Mouse (Mus musculus) lung, postnatal 10 days (tissue): ENCODE measurements around the gene Zic4.

Experiments
- DNase-seq: peaks from one replicate; pipeline ENCODE4 v3.0.0; 2021

Zic4 gene

GRCm38 (mm10) chr9:91364127-91364970 lies 2.1 kb downstream of the Zic4 start:
- no peak for DNase-seq

DNA sequence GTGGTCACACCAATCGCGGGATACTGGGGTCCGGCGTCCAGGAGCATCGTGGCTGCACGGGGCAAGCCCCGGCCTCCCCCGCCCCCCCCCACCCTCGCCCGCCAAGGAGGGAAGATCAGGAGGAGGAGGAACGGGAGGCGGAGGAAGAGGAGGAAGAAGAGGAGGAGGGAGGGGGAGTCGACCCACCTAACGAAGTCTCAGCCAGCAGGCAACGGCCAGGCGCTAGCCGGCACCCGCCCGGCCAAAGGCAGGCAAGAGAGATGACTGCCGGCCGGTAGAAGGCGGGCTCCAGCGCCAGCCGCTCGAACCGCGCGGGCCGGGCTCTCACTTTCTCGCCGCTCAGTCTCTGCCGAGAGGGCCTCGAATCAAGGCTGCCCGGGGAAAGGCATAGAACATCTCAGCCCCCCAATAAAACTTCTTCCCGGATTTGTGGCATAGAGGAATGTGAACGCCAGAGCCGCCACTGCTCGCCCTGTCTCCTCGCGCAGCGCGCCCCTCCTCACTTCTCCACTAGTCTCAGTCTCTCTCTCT lies 2.8 kb downstream of the Zic4 start:
- no peak for DNase-seq

GRCm38 (mm10) chr9:91365664-91366063 lies 3.5 kb downstream of the Zic4 start, which contains the start of gene Zic1:
Zic1 (minus strand) TSS chr9:91365810.
- DNase-seq, result no peak

DNA sequence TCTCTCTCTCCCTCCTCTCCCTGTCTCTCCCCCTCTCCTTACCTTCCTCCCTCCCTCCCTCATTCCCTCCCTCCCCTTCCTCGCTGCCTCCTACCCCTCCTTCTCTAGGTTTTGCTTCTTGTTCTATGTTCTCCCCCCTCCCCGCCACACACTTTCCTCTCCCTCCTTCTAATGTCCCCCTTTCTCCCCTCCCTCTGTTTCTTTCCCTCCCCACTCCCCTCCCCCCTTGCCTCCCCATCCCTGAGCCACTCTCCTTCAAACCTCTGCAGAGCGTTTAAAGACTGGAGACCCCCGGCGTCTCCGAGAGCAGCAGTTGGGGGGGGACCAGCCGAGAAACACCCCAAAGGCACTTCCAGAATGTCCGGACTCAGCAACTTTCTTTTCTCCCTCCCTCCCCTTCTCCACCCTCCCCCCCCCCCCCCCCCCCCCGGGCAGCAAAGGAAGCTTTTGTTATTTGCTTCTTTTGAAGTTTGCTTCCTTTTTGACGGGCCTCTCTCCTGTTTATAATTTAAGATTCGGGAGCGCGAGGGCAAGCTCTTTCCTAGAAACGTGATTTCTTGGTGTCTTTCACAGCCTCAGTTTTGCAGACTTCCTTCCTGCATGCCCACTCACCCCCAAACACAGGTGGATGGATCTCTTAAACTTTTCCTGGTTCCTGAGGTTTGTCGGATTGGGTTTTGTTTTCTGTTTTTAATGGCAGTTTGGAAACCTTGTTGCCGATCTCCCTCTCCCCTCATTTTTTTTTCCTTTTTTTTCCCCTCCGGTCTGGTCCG lies 4.2 kb downstream of the Zic4 start:
- no peak for DNase-seq

GRCm38 (mm10) chr9:91366999-91367811 lies 5.0 kb downstream of the Zic4 start:
- DNase-seq, result no peak

GRCm38 (mm10) chr9:91368150-91368549 lies 5.9 kb downstream of the Zic4 start:
- no peak for DNase-seq

DNA sequence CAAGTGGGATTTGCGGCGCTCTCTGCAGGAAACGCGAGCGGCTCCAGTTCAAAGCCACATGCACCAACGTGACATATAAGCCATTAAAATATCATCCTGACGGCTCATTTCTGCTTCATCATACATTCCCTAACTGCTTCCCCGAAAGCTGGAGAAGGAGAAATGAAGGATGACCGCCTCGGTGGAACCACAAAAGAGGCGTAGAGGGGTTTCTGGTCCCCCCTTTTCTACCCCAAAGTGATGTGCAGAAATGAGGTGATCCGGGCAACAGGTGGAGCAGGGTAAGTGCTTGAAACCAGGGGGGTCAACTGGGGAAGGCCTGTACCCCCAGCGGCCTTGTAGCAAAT lies 6.7 kb downstream of the Zic4 start:
- no peak for DNase-seq

- DNase-seq, result no peak
Measured at GRCm38 (mm10) chr9:91369293-91369991, 7.2 kb downstream of the Zic4 start.

- DNase-seq, result no peak
Measured at GRCm38 (mm10) chr9:91370191-91370708, 8.0 kb downstream of the Zic4 start.

DNA sequence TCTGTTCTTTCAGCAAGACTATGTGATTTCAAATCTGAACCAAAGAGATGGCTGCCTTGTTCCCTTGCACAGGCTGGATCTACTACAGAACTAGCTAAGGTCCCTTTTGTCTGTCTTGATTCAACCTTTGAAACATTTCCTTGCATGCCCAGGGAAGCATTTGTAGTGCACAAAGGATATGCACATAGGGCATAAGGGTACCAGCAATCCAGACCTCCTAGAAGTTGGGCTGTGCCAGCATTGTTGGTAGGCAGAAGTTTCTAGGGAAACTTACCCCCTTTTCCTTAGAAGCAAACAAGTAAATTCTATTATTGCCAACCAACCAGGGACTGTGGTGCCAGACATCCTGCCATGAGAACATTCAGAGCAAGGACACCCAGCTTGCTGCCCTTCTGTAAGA lies 8.8 kb downstream of the Zic4 start:
- DNase-seq, result no peak

- DNase-seq, result no peak
Measured at GRCm38 (mm10) chr9:91371608-91372007, 9.4 kb downstream of the Zic4 start.

GRCm38 (mm10) chr9:91373811-91374575 lies 11.8 kb downstream of the Zic4 start:
- DNase-seq, result no peak

DNA sequence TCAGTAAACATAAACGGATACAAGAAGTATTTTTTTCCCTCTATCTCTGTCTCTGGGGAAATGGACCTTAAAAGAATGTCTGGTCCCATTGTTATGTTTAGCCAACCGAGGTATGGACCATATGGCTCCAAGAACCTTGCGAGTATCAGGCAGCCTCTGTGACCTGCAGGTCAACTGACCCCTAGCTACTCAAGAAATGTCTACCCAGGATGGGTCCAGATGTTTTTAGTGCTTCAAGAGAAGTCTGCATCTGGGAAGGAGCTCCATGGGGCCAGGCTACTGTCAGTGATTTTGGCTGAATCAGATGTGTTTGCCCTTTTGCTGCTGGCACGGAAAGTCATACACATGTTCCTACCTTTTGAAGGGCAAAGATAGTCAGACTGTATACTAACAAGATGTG lies 12.5 kb downstream of the Zic4 start:
- no peak for DNase-seq

DNA sequence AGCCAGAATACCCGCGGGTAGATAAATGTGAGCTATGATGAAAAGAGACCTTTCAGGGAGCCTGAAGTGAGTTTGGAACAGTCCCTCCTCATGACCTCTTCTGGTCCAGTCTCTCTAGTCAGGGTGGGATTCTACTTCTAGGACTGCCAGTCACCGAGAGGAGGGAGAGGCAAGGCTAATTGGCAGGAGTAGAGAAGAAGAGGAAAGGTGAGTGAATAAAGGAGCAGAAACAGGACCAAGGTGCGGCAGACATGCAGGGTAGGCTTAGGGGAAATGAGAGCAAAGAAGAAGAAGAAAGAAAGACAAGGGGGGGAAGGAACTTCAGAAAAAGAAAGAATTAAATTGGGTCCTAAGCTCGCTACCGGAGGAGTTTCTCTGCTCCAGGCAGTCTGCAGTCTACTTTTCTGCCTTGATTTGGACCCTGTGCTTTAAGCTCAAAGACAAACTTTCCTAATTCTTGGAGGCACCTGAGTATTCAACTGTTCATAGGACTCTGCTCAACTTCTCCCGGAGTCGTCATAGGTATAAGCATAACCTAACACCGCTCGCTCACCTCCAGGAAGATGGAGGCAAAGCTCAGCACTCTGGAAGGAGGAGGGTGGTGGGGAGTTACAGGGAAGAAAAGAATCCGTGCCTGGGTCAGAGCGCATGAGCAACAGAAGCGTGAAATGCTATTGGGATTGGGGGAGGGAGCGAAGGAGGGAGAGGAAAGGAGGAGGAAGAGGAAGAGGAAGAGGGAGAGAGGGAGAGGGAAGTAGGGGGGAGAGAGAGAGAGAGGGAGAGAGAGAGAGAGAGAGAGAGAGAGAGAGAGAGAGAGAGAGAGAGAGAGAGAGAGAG lies 15.0 kb downstream of the Zic4 start:
- no peak for DNase-seq

DNA sequence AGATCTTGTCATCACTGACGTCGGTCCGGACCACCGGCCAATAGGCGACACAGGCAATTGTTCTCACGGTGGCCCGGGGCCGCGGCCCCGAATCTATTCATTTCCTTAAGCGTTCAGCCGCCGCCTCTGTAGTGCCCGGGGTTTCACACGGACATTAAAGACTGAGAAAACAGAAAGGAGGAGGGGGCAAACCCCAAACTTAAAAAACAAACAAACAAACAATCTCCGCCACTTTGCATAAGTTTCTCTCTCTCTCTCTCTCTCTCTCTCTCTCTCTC lies 15.6 kb downstream of the Zic4 start:
- no peak for DNase-seq

- DNase-seq, result no peak
Measured at GRCm38 (mm10) chr9:91378411-91379299, 16.4 kb downstream of the Zic4 start.

- DNase-seq, result no peak
Measured at GRCm38 (mm10) chr9:91379300-91379635, 17.1 kb downstream of the Zic4 start.

- no peak for DNase-seq
Measured at GRCm38 (mm10) chr9:91379781-91380457, 17.7 kb downstream of the Zic4 start.

DNA sequence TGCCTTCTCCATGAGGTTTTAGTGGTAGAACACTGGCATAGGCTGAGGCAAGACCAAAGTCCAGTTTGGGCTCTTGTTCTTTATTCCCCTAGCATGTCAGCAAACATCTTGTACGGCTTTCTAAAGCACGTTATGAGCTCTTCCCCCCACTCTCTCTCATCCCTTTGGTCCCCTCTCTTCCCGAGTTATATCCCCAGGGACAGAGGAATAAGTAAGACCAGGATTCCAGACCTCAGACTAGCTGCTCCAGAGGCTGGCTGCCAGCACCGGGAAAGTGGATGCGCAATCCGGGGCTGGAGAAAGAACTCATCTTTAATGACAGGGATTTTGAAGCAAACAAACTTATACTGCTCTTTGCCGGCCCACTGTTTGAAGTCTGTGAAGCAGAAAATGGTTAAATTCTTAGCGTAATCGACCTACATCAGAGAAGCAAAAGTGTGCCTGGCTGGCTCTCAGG lies 18.3 kb downstream of the Zic4 start:
- no peak for DNase-seq
